Comparison of ENCODE assay signal across 11 mouse cellular contexts in genomic region chr6:140667289-140667906, GRCm38 (mm10). TPM values are rescaled to one million over a fixed set of nuclear protein-coding genes. Genes with fewer than 3 reads are reported as not detected.
DNase-seq lines count a peak whose midpoint lies in the region; ATAC-seq and TF ChIP-seq lines count a peak whose summit lies in the region.
"Had no signal": no experiment of that assay in that cellular context is flagged by ENCODE, and none has a peak within 500 bp of the region (broad histone marks: within the 10 kb centered on the region; RNA-seq: fewer than 3 reads in every experiment).

No protein-coding gene starts in this region.

- TF ChIP-seq POLR2A in embryonic fibroblast, embryonic 13.5 days (IDR thresholded peaks at IDR 0.05; ENCODE audit: low read depth, low read length), result no peak

- H3K9me3 ChIP-seq in lung, embryonic 15.5 days, result 0 out of 2 replicates have a peak, but pooled peaks cover 5% of the 10 kb centered on the region
- no peaks in the 10 kb centered on the region for H3K9me3 ChIP-seq in neural tube, embryonic 14.5 days (ENCODE audit: control insufficient read depth, low read length)
- H3K9me3 ChIP-seq: liver, embryonic 12.5 days had no signal

- DNase-seq in heart, adult 11 months, result peak; percentile 60
- DNase-seq in heart, postnatal 10 days, result no peak
- DNase-seq in lung, postnatal 4 days, result no peak
- no peak for DNase-seq in cerebellum, adult 9-11 months
- DNase-seq in ovary, postnatal 36 days (ENCODE audit: low spot score), result no peak
- DNase-seq: B cell, adult 2 months; right cerebral cortex, adult 18-20 months had no signal

- H3K27ac ChIP-seq in lung, embryonic 15.5 days, result peak overlapping the region; percentile 24; the same call in 1 of the 2 replicates
- peak overlapping the region; percentile 47; the same call in 1 of the 2 replicates for H3K27ac ChIP-seq in embryonic fibroblast, embryonic 13.5 days (ENCODE audit: insufficient read depth, low read length)
- no peak overlapping the region for H3K27ac ChIP-seq in neural tube, embryonic 14.5 days (ENCODE audit: low read depth, low read length)
- H3K27ac ChIP-seq: liver, embryonic 12.5 days had no signal

- H3K4me3 ChIP-seq in lung, embryonic 15.5 days, result no peak overlapping the region
- no peak overlapping the region for H3K4me3 ChIP-seq in embryonic fibroblast, embryonic 13.5 days (ENCODE audit: insufficient read depth, low read length)
- no peak overlapping the region for H3K4me3 ChIP-seq in neural tube, embryonic 14.5 days (ENCODE audit: low read depth, low read length)
- H3K4me3 ChIP-seq: liver, embryonic 12.5 days had no signal

- H3K9ac ChIP-seq in lung, embryonic 15.5 days, result no peak overlapping the region
- H3K9ac ChIP-seq in neural tube, embryonic 14.5 days (replicated peaks; ENCODE audit: low read depth, low read length), result no peak overlapping the region
- H3K9ac ChIP-seq: liver, embryonic 12.5 days had no signal

- ATAC-seq in lung, embryonic 15.5 days (ENCODE audit: borderline replicate concordance, extremely low read depth, low FRiP score, low TSS enrichment), result no peak
- ATAC-seq in neural tube, embryonic 14.5 days (ENCODE audit: low read depth), result 0 out of 2 replicates have a peak, but pooled peaks have one; percentile 28
- ATAC-seq: liver, embryonic 12.5 days had no signal

- no peak overlapping the region for H3K4me2 ChIP-seq in lung, embryonic 15.5 days
- H3K4me2 ChIP-seq in neural tube, embryonic 14.5 days (ENCODE audit: low read depth, low read length), result no peak overlapping the region
- H3K4me2 ChIP-seq: liver, embryonic 12.5 days had no signal

- TF ChIP-seq CTCF in embryonic fibroblast, embryonic 13.5 days (IDR thresholded peaks at IDR 0.05; ENCODE audit: borderline replicate concordance, insufficient read depth, low read length), result no peak

- no peaks in the 10 kb centered on the region for H3K36me3 ChIP-seq in lung, embryonic 15.5 days
- H3K36me3 ChIP-seq in neural tube, embryonic 14.5 days (ENCODE audit: control insufficient read depth, insufficient read depth, low read length), result no peaks in the 10 kb centered on the region
- H3K36me3 ChIP-seq: liver, embryonic 12.5 days had no signal

- no peaks in the 10 kb centered on the region for H3K27me3 ChIP-seq in lung, embryonic 15.5 days
- no peaks in the 10 kb centered on the region for H3K27me3 ChIP-seq in neural tube, embryonic 14.5 days (ENCODE audit: control insufficient read depth, insufficient read depth, low read length)
- H3K27me3 ChIP-seq: liver, embryonic 12.5 days had no signal

- intact Hi-C loops in heart, postnatal 10 days (cut with DNase I), result no loop called here

- 72% methylated on average over 8 of the region's 8 CpGs for WGBS in lung, embryonic 15.5 days
- WGBS in neural tube, embryonic 14.5 days, result 84% methylated on average over 8 of the region's 8 CpGs

- peaks cover 20% of the 10 kb centered on the region for H3K4me1 ChIP-seq in lung, embryonic 15.5 days
- peaks cover 11% of the 10 kb centered on the region; the same call in 1 of the 2 replicates for H3K4me1 ChIP-seq in embryonic fibroblast, embryonic 13.5 days (ENCODE audit: control insufficient read depth, insufficient read depth, low read length)
- H3K4me1 ChIP-seq in neural tube, embryonic 14.5 days (ENCODE audit: control insufficient read depth, insufficient read depth, low read length), result peaks cover 9% of the 10 kb centered on the region; the same call in 1 of the 2 replicates
- H3K4me1 ChIP-seq: liver, embryonic 12.5 days had no signal

RNA-seq across cellular contexts. Expression of gene Aebp2, which starts 44.9 kb away (rescaled TPM):
- 10 to 100 TPM; 47.2 to 51.0 TPM for total RNA-seq in heart, postnatal 10 days (2021)
- 8.6 and 11.5 TPM in 2 replicates for polyA plus RNA-seq in lung, embryonic 15.5 days (2015; fragmentation: Nextera tagmentation; extraction: Ambion mirVana)
- polyA plus RNA-seq in embryonic fibroblast, embryonic 13.5 days (2011; ENCODE audit: insufficient read length, low read depth, missing spikeins), result 96.3 and 105 TPM in 2 replicates
- polyA plus RNA-seq in neural tube, embryonic 14.5 days (2014; fragmentation: Nextera tagmentation; extraction: Ambion mirVana), result 12.2 and 12.8 TPM in 2 replicates
